Mouse (Mus musculus) small intestine, adult 10 weeks (tissue): ENCODE data around the gene Hist1h2ai. TPM values are rescaled to one million over a fixed set of nuclear protein-coding genes. Genes with fewer than 3 reads are reported as not detected.

Experiments
- polyA plus RNA-seq: library from polyadenylated mRNA; stranded (reverse); fragments of 350-450 nt; fragmentation: Illumina TruSeq; extraction: RNeasy Lipid Tissue Mini Kit (QIAGEN cat#74804); gene quantifications from one replicate; pipeline ENCODE4 v1.2.3, GENCODE M21; 2014; ENCODE audit warnings: low replicate concordance

Gene Hist1h2ai
- not detected for polyA plus RNA-seq

DNA sequence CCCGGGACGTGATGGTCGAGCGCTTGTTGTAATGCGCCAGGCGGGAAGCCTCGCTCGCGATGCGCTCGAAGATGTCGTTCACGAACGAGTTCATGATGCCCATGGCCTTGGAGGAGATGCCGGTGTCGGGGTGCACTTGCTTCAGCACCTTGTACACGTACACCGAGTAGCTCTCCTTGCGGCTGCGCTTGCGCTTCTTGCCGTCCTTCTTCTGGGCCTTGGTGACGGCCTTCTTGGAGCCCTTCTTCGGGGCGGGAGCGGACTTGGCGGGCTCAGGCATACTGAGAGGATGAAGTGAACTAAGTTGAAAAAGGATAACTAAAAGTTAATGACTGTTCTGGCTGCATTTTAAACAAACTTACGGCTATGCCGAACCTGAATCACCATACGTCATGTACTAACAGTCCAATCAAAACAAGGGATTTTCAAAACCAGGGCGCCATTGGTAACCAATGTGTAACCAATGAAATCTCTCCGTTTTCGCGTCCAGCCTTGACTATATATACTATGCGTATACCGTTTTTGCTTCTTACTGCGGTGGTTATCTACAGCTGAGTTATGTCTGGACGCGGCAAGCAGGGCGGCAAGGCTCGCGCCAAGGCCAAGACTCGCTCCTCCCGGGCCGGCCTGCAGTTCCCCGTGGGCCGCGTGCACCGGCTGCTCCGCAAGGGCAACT is at the start of gene Hist1h2ai, which contains the start of gene Hist1h2bl:
TSS of gene Hist1h2ai (plus strand) at position 559 of the 676 bp plus-strand sequence.
TSS of gene Hist1h2bl (minus strand) at position 280 of the 676 bp plus-strand sequence.

GRCm38 (mm10) chr13:21677305-21677704 is 38.9 kb upstream of the Hist1h2ai start, which contains the start of gene Olfr1360:
Olfr1360 (minus strand) TSS chr13:21677405.

DNA sequence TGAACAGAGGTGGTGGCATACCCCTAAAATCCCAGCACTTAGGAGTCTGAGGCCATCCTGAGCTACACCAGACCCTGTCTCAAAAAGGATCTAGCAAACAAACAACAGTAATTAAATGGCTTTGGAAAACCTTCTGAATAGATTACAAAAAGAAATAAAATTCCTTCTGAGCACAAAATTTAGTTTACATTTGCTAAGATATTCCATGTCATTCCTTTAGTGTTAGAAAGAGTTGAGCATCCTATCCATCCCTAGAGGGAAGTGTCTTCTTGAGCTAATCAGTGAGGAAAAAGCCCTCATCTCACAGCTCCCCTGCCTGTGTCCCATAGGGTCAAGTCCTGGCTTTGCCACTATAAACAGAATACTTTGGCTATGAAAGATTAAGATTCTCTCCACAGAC is 18.4 kb upstream of the Hist1h2ai start, which contains the start of gene Olfr1359:
TSS of gene Olfr1359 (plus strand) at position 301 of the 400 bp plus-strand sequence.

GRCm38 (mm10) chr13:21717397-21718357 is 1.5 kb downstream of the Hist1h2ai start, which contains the start of gene Hist1h3h:
Hist1h3h (plus strand) TSS chr13:21717659.

DNA sequence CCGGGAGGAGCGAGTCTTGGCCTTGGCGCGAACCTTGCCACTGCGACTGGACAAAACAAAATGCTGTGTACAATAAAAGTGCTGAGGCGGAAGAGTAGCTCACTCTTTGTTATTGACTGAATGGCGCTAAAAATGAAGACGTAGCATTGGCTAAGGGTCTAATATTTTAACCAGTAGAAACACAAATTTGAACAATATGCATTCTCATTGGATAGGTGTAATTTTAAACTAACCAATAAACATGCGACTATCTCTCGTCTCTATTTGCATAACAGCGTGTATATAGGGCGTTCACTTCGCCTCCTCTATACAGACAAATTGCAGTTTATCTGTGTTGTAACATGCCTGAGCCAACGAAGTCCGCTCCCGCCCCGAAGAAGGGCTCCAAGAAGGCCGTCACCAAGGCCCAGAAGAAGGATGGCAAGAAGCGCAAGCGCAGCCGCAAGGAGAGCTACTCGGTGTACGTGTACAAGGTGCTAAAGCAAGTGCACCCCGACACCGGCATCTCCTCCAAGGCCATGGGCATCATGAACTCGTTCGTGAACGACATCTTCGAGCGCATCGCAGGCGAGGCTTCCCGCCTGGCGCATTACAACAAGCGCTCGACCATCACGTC is 5.6 kb downstream of the Hist1h2ai start, which contains the start of gene Hist1h2bm:
TSS of gene Hist1h2bm (plus strand) at position 288 of the 616 bp plus-strand sequence.

DNA sequence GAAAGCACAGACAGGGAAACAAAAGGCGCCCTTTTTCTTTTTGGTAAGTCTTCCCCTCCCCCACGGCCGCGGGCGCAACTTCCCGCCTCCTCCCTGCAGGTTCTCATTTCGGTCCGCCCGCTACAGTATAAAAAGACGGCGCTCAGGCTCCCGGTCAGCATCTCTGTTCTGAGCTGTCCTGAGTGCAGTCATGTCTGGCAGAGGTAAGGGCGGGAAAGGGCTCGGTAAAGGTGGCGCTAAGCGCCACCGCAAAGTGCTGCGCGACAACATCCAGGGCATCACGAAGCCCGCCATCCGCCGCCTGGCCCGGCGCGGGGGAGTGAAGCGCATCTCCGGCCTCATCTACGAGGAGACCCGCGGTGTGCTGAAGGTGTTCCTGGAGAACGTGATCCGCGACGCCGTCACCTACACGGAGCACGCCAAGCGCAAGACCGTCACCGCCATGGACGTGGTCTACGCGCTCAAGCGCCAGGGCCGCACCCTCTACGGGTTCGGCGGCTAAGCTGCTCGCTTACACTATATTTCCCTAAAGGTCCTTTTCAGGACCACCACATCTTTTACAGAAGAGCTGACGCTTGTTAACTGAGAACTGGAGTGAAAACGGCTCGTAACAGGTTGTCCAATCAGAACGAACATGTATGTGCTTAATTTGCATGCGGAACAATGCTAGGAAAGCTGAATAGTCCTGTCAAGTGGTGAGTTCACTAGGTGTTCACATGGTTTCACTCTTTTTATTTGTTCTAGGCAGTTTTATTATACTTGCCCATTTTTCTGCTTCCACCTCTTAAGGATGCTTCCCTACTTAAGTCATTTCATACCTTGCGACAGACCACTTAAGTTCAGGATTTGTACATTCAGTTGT is 18.9 kb downstream of the Hist1h2ai start, which contains the start of gene Hist1h4j:
TSS of gene Hist1h4j (plus strand) at position 159 of the 862 bp plus-strand sequence.

DNA sequence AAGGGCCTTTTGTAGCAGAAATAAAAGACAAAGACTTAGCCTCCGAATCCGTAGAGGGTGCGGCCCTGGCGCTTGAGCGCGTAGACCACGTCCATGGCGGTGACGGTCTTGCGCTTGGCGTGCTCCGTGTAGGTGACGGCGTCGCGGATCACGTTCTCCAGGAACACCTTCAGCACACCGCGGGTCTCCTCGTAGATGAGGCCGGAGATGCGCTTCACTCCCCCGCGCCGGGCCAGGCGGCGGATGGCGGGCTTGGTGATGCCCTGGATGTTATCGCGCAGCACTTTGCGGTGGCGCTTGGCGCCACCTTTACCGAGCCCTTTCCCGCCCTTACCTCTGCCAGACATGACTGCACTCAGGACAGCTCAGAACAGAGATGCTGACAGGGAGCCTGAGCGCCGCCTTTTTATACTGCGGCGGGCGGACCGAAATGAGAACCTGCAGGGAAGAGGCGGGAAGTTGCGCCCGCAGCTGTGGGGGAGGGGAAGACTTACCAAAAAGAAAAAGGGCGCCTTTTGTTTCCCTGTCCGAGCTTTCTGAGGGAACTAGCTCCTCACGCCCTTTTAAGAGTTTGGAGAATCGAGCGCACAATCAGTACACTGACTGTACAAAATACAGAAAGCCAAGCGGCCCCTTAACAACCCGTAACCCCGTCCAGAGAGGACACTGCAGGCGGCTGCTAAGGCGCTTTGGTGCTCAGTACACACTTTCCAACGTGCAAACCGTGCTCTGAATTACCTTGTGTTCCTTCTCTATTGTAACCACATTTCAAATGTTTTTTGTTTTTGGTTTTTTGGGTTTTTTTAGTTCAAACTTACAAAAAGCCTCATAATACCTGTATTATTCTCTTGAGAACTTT is 34.2 kb downstream of the Hist1h2ai start, which contains the start of gene Hist1h4k:
TSS of gene Hist1h4k (minus strand) at position 347 of the 859 bp plus-strand sequence.

GRCm38 (mm10) chr13:21753524-21754285 is 37.5 kb downstream of the Hist1h2ai start, which contains the start of the genes Hist1h2ak and Hist1h2bn:
Hist1h2ak (minus strand) TSS chr13:21753827.
Hist1h2bn (plus strand) TSS chr13:21754123.

Other genes starting within 250 kb of the Hist1h2ai start
- gene Nkapl, start 247.9 kb upstream of the Hist1h2ai start, polyA plus RNA-seq = not detected
- gene Zkscan4, start 237.5 kb upstream of the Hist1h2ai start, polyA plus RNA-seq = 0.33 TPM
- not detected for gene Gm10065, start 237.0 kb upstream of the Hist1h2ai start, polyA plus RNA-seq
- 4.2 TPM for gene AK157302, start 221.2 kb upstream of the Hist1h2ai start, polyA plus RNA-seq
- gene Gm11273, start 215.0 kb upstream of the Hist1h2ai start, polyA plus RNA-seq = not detected
- gene Zkscan8, start 185.3 kb upstream of the Hist1h2ai start, polyA plus RNA-seq = 15.6 TPM
- not detected for gene Olfr1366, start 173.6 kb upstream of the Hist1h2ai start, polyA plus RNA-seq
- gene Olfr1535, start 156.5 kb upstream of the Hist1h2ai start, polyA plus RNA-seq = not detected
- not detected for gene Olfr1364, start 134.7 kb upstream of the Hist1h2ai start, polyA plus RNA-seq
- not detected for gene Olfr1362, start 102.4 kb upstream of the Hist1h2ai start, polyA plus RNA-seq
- not detected for gene Olfr11, start 73.9 kb upstream of the Hist1h2ai start, polyA plus RNA-seq
- not detected for gene Olfr1361, start 53.0 kb upstream of the Hist1h2ai start, polyA plus RNA-seq
- not detected for gene Olfr1360, start 39.0 kb upstream of the Hist1h2ai start, polyA plus RNA-seq
- not detected for gene Olfr1359, start 18.3 kb upstream of the Hist1h2ai start, polyA plus RNA-seq
- not detected for gene Hist1h2bl, start 279 bp upstream of the Hist1h2ai start, polyA plus RNA-seq
- gene Hist1h3h, start 1.2 kb downstream of the Hist1h2ai start, polyA plus RNA-seq = not detected
- not detected for gene Hist1h2bm, start 5.6 kb downstream of the Hist1h2ai start, polyA plus RNA-seq
- gene Hist1h4j, start 18.6 kb downstream of the Hist1h2ai start, polyA plus RNA-seq = 1.7 TPM
- not detected for gene Hist1h4k, start 34.1 kb downstream of the Hist1h2ai start, polyA plus RNA-seq
- gene Hist1h2ak, start 37.4 kb downstream of the Hist1h2ai start, polyA plus RNA-seq = not detected
- gene Hist1h2bn, start 37.7 kb downstream of the Hist1h2ai start, polyA plus RNA-seq = not detected
- gene Hist1h1b, start 64.2 kb downstream of the Hist1h2ai start, polyA plus RNA-seq = not detected
- not detected for gene Hist1h3i, start 66.9 kb downstream of the Hist1h2ai start, polyA plus RNA-seq
- not detected for gene Hist1h2an, start 70.8 kb downstream of the Hist1h2ai start, polyA plus RNA-seq
- gene Hist1h2bp, start 71.0 kb downstream of the Hist1h2ai start, polyA plus RNA-seq = not detected
- gene Hist1h2bq, start 93.8 kb downstream of the Hist1h2ai start, polyA plus RNA-seq = 1.1 TPM
- gene Hist1h2ao, start 94.0 kb downstream of the Hist1h2ai start, polyA plus RNA-seq = not detected
- gene Hist1h4m, start 95.3 kb downstream of the Hist1h2ai start, polyA plus RNA-seq = not detected
- not detected for gene Hist1h4n, start 115.8 kb downstream of the Hist1h2ai start, polyA plus RNA-seq
- not detected for gene Hist1h2ap, start 117.1 kb downstream of the Hist1h2ai start, polyA plus RNA-seq
- gene Hist1h2br, start 117.3 kb downstream of the Hist1h2ai start, polyA plus RNA-seq = 0.85 TPM
- gene Zfp184, start 228.7 kb downstream of the Hist1h2ai start, polyA plus RNA-seq = 0.93 TPM